Mouse (Mus musculus) gastrocnemius, postnatal 10 days (tissue): ENCODE measurements around the gene Tbce. TPM values are rescaled to one million over a fixed set of nuclear protein-coding genes. Genes with fewer than 3 reads are reported as not detected.
"Not testable (repeated sequence)": the region's sequence is repeated elsewhere in the genome, so short reads cannot be mapped to it uniquely, and the experiment has no call there.

ENCODE experiments used
- DNase-seq: peaks from one replicate; pipeline ENCODE4 v3.0.0; 2021; ENCODE audit warnings: mixed read lengths
- total RNA-seq, 2 experiments: library from RNA; stranded (reverse); gene quantifications; 2 replicates each; pipeline ENCODE4 v1.2.3; 2021

Gene Tbce
- total RNA-seq, 2 experiments from 2014 or later = 23.6 to 32.4 TPM

GRCm38 (mm10) chr13:14034073-14034348, 5.4 kb downstream of the Tbce start:
- DNase-seq = no peak

DNA sequence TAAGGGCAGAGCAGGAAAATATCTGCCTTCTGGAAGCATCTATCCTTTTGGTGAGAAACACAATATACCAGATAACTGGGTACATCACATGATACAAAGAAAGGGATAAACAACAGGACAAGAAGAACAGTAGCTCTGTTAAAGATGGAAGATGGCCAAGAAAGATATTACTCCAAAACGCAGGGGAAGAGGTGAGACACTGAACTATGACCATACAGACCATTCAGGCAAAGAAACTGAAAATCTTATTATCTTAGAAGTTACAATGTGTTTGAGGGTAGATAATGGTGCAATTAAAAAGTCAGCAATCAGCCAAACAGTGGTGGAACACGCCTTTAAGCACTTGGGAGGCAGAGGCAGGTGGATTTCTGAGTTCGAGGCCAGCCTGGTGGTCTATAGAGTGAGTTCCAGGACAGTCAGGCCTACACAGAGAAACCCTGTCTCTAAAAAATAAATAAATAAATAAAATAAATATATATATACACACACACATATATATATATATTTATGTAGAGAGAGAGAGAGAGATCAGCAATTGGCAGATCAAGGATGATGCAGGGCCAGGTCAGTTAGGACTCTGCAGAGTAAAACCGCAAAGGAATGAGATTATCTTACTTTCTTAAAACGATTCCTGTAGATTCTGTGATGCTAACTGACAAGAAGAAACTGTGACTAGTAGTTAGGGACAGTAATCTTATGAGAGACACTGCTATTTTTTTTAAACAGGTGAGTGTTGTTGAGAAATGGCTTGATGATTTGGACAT, 5.9 kb downstream of the Tbce start:
- no peak for DNase-seq

GRCm38 (mm10) chr13:14026154-14026820, 13.2 kb downstream of the Tbce start:
- no peak for DNase-seq

- DNase-seq = no peak
Measured at GRCm38 (mm10) chr13:14025554-14025953, 13.9 kb downstream of the Tbce start.

GRCm38 (mm10) chr13:14021417-14021816, 18.0 kb downstream of the Tbce start:
- DNase-seq = not testable (repeated sequence)

GRCm38 (mm10) chr13:14018852-14019251, 20.6 kb downstream of the Tbce start:
- no peak for DNase-seq

DNA sequence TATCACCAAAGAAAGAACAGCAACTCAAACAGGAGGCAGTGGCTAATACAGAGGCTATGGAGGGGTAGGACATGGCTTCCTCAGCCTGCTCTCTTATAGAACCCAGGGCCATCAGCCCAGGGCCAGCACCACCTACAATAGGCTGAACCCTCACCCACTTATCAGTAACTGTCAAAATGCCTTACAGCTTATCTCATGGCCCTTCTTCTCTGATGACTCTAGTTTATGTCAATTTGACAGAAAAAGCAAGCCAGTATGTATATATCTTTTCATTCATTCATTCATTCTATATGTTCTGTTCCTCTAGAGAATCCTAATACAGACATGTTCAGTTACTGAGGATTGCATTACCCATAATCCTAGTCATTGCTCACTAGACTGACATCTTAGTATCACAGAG, 21.2 kb downstream of the Tbce start:
- DNase-seq = no peak

DNA sequence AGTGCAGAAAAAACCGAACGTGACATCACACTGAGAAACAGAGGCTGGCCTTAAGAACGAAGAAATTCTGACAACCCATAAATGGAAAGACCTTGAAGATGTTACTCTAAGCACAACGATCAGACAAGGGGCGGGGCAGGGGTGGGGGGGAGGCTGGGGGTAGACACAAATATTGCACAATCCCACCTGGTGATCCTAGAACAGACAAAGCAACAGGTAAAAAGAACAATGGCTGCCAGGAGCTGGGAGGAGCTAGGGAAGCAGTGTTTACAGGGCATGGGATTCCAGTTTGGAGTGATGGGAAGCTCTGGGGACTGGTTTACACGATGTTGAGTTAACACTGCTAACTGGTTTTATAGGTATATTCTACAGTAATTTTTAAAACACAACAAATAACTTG, 23.8 kb downstream of the Tbce start:
- no peak for DNase-seq

DNA sequence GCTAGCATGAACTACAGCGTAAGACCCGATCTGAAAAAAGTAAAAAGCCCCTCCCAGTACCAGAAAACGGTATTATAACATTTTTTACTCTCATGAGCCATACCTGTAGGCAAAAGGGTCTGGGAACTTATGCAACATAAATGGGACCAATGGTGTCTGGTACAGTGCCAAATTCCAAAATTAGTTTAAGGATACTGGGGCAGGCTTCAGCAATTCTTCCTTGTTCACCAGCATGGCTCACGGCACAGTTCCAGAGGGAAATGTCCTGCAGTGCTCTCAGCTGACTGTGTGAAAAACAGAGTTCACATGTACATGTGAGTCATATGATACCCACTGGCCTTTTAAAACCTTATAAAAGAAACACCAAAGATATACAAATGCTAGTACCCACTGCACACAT, 24.9 kb downstream of the Tbce start:
- DNase-seq = no peak

GRCm38 (mm10) chr13:14014001-14014400, 25.4 kb downstream of the Tbce start:
- DNase-seq = no peak

GRCm38 (mm10) chr13:14011454-14011995, 27.9 kb downstream of the Tbce start:
- DNase-seq = no peak

DNA sequence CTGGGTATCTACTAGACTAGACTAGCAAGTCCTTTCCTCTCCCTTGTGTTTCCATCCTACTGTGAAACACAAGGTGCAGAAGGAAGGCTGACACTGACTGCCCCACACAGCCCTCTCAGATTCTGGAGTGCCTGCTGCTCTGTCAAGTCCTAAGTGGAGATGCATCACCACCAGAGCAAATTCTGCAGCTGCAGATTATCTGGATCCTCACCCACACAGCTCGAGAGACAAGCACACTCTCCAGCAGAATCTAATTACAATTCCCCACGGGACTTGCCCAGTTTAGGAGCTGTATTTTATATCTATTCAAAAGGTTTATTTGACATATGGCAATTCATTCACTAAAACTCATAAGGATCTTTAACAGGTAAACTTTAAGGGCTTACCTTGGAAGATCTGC, 33.4 kb downstream of the Tbce start:
- no peak for DNase-seq

- no peak for DNase-seq
Measured at GRCm38 (mm10) chr13:14004999-14005398, 34.4 kb downstream of the Tbce start.

GRCm38 (mm10) chr13:14004086-14004485, 35.4 kb downstream of the Tbce start:
- DNase-seq = no peak

DNA sequence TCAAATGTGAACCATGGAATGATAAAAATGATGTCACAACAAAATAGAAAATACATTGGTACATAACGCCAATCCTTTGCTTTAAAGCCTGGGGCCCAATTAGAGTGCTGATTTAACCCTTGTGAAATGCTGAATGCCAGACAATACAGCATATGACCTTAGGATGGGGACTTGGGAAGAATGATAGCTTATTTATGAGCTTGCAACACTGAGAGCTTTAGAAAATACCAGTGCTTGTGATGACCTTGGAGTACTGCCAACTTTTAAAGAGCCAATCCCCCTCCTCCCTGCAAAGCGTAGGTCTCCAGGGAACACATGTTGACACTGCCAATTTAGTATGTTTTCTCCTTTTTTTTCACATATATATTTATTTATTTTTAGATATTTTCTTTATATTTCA, 36.7 kb downstream of the Tbce start:
- DNase-seq = no peak

- DNase-seq = no peak
Measured at GRCm38 (mm10) chr13:13997476-13997875, 42.0 kb downstream of the Tbce start.

- DNase-seq = peak; percentile 17
Measured at GRCm38 (mm10) chr13:13995046-13995445, 44.4 kb downstream of the Tbce start.

DNA sequence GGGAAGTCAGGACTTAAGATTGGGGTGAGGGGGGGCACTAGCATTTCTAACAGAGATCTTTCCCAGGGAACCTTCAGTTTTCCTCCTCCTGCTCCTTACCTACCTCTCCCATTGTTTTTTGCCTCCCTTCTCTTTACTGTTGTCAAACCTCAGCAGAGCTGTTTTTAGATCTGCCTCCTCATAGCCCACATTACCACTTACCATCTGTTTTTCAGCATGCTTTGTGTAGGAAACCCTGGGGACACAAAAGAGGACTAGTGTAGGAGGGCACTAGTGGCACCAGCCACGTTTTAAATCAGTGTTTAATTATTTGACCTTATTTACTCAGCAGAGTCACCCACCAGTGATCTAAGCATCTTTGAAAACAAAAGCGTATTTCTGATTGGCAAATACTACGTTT, 46.4 kb downstream of the Tbce start:
- no peak for DNase-seq

DNA sequence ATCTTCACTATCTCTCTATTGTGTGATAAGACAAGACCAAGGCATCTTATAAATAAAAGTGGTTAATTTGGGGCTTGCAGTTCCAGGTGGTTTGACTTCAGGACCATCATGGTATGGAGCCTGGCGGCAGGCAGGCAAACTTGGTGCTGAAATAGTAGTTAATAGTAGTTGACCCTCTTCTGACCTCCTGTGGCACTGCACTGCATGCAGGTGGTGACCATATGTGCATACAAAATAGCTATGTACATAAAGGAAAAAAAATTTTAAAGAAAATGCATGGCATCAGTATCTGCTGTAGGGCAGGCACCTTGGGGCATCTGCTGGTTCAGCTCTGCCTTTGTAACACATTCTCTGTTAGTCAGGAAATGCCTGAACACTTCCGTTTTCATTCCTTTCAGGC, 49.0 kb downstream of the Tbce start:
- DNase-seq = no peak

GRCm38 (mm10) chr13:13989135-13989534, 50.3 kb downstream of the Tbce start:
- DNase-seq = no peak

DNA sequence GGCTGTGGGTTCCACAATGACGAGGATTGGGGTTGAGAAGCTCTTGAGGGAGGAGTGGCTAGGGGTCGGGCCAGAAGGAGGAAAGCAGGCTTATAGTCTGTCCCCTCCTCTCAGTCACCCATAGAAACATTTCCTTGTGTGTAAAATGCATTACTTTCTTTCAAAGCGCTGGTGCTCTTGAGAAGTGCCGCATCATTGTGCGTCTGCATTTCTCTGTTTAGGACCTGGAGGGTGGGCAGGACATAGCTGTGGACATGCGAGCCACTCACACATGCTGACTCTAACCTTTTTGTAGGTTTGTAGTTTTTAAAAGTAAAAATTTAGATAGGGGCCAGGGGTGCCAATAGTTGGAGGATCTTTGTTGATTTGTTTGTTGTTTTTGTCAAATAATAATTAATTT, 55.9 kb downstream of the Tbce start:
- no peak for DNase-seq

GRCm38 (mm10) chr13:13981842-13982241, 57.6 kb downstream of the Tbce start:
- DNase-seq = not testable (repeated sequence)

DNA sequence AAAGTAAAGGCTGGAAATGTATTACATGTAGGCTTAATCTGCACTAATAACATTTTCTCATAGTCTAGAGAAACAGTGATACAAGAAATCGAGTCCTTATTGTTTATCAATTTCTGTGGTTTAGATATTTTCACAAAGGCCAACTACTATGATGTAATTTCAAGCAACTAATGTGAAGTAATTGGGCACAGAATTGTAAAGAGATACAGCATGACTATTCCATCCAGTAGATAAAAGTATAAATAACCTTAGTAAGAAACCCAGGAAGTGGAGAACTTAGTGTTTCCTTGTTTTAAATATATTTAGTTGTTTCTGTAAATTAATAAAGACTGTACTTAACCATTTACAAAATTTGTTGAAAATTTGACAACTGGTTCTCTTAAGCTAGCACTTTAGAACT, 69.6 kb downstream of the Tbce start:
- no peak for DNase-seq

DNA sequence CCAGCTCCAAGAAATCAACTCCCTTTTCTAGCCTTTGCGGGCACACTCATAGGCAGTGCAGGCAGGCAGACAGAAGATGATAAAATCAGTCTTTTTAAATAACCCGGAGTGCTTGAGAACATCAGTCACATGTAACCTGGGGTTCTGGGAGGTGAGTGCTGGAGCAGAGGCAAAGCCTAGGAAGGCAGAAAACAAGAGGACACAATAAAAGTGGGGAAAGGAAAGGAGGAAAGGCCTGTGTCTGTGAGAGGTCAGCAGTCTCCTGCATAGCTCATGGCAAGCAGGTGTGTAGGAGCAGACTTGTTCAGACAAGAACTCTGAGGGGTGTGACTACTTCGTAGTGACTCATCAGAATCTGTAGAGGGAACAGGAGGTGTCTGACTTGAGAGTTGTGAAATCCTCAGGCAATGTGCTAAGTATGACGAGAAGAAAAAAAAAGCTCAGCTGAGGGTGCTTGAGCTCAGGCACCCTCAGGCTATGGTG, 70.8 kb downstream of the Tbce start:
- DNase-seq = no peak
